ENCODE assay signal across 9 mouse cellular contexts in genomic region chr12:51594030-51594470, GRCm38 (mm10). TPM values are rescaled to one million over a fixed set of nuclear protein-coding genes. Genes with fewer than 3 reads are reported as not detected.
DNase-seq lines count a peak whose midpoint lies in the region; ATAC-seq and TF ChIP-seq lines count a peak whose summit lies in the region.
"Had no signal": no experiment of that assay in that cellular context is flagged by ENCODE, and none has a peak within 500 bp of the region (broad histone marks: within the 10 kb centered on the region; RNA-seq: fewer than 3 reads in every experiment).

No protein-coding gene starts in this region.

- TF ChIP-seq POLR2A in bone marrow macrophage, adult 2 months (IDR thresholded peaks at IDR 0.05; ENCODE audit: borderline replicate concordance, low read depth, low read length) = no peak

- no peak for DNase-seq in heart, postnatal 4 days
- no peak for DNase-seq in hindbrain, embryonic 10.5 days (ENCODE audit: low spot score)
- DNase-seq in mesoderm, embryonic 11.5 days (ENCODE audit: low read depth, low spot score) = peak; percentile 18
- DNase-seq in urinary bladder, postnatal 10 days (ENCODE audit: low spot score) = no peak
- DNase-seq in T-cell, adult 2 months (ENCODE audit: low spot score) = no peak

- no peaks in the 10 kb centered on the region for H3K9me3 ChIP-seq in heart, embryonic 15.5 days (replicated peaks)
- no peaks in the 10 kb centered on the region for H3K9me3 ChIP-seq in hindbrain, embryonic 10.5 days

- H3K27me3 ChIP-seq in heart, embryonic 15.5 days = peaks cover 55% of the 10 kb centered on the region
- H3K27me3 ChIP-seq in hindbrain, embryonic 10.5 days (ENCODE audit: insufficient read depth, poor library complexity, severe bottlenecking) = peaks cover 56% of the 10 kb centered on the region

- ATAC-seq in heart, embryonic 15.5 days (replicated peaks; ENCODE audit: insufficient number of reproducible peaks, insufficient read depth, low FRiP score, low read depth) = no peak
- ATAC-seq in erythroid progenitor cell, adult 5-6 weeks (replicated peaks; ENCODE audit: low FRiP score, poor library complexity, severe bottlenecking) = no peak

- peaks cover 17% of the 10 kb centered on the region for H3K4me1 ChIP-seq in heart, embryonic 15.5 days (replicated peaks)
- peaks cover 3% of the 10 kb centered on the region; the same call in 1 of the 2 replicates for H3K4me1 ChIP-seq in bone marrow macrophage, adult 2 months (ENCODE audit: control insufficient read depth, insufficient read depth, low read length)
- peaks cover 16% of the 10 kb centered on the region for H3K4me1 ChIP-seq in hindbrain, embryonic 10.5 days (replicated peaks)

- H3K27ac ChIP-seq in heart, embryonic 15.5 days = no peak overlapping the region
- H3K27ac ChIP-seq in bone marrow macrophage, adult 2 months (ENCODE audit: insufficient read depth, low read depth, low read length) = no peak overlapping the region
- peak overlapping the region; percentile 79; the same call in 1 of the 2 replicates for H3K27ac ChIP-seq in hindbrain, embryonic 10.5 days

- WGBS in heart, embryonic 15.5 days = 3% methylated on average over 18 of the region's 18 CpGs
- 3% methylated on average over 18 of the region's 18 CpGs for WGBS in hindbrain, embryonic 10.5 days

- TF ChIP-seq CTCF in bone marrow macrophage, adult 2 months (IDR thresholded peaks at IDR 0.05; ENCODE audit: low read depth, low read length) = no peak

- H3K4me2 ChIP-seq in heart, embryonic 15.5 days = peak overlapping the region; percentile 99

- H3K36me3 ChIP-seq in heart, embryonic 15.5 days = no peaks in the 10 kb centered on the region
- no peaks in the 10 kb centered on the region for H3K36me3 ChIP-seq in hindbrain, embryonic 10.5 days

- H3K9ac ChIP-seq in heart, embryonic 15.5 days = peak overlapping the region; percentile 50

- H3K4me3 ChIP-seq in heart, embryonic 15.5 days = peak overlapping the region; percentile 69
- H3K4me3 ChIP-seq in bone marrow macrophage, adult 2 months (ENCODE audit: insufficient read depth, low read length) = peak overlapping the region; percentile 49
- peak overlapping the region; percentile 78 for H3K4me3 ChIP-seq in hindbrain, embryonic 10.5 days

RNA-seq across cellular contexts. Expression of gene Coch, which starts 0.9 kb away (rescaled TPM):
- 1.4 and 1.6 TPM in 2 replicates for polyA plus RNA-seq in heart, embryonic 15.5 days (2015; fragmentation: Nextera tagmentation; extraction: Ambion mirVana)
- total RNA-seq in heart, postnatal 4 days (2021) = under 1 TPM; 0.29 to 0.60 TPM
- not detected in 2 replicates for polyA plus RNA-seq in bone marrow macrophage, adult 2 months (2012; ENCODE audit: insufficient read depth, insufficient read length, missing spikeins)
- polyA plus RNA-seq in hindbrain, embryonic 10.5 days (2016; fragmentation: Nextera tagmentation; extraction: Ambion mirVana) = 3.4 and 5.2 TPM in 2 replicates
- total RNA-seq in erythroid progenitor cell, adult 5-6 weeks (2015; ENCODE audit: low replicate concordance) = not detected in 2 replicates
- total RNA-seq in erythroid progenitor cell, adult 5-6 weeks (2017; ENCODE audit: low replicate concordance) = not detected in 2 replicates
- total RNA-seq: hematopoietic stem cell, adult 5-6 weeks had no signal
